Mouse (Mus musculus): ENCODE measurements around the gene Atox1.

Atox1 gene

DNA sequence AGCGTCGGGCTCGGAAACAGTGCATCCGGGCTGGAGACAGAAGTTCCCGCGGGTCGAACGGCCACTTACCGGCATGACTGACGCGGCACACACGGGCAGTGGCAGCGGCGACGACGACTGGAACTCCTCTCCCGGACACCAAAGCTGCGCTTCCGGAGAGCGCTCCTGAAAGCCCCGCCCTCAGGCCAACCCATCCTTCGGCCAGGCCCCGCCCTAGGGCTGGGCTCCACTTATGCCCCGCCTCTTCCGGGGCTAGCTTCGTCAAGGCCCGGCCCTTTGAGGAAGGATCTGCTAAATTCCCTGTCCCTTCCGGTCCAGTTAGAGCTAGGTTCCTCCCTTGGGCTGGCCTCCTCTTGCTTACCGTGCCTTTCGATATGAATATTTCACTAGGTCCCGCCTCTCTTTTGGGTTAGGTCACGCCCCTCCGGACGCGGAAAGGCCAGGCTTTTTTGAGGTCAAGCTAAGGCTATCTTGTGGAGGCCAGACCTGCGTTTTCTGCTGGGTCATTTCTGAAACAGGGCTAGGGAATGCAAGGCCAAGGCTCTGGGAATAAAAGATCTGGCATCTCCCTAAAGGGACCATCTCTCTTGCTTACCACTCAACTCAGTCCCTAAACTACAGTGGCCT, at the start of gene Atox1:
Gene Atox1 (minus strand): TSS at position 221 of the 627 bp plus-strand sequence.
- peak; percentile 88 to 92 for DNase-seq (ENCODE audit: low spot score in 2 of 2)

DNA sequence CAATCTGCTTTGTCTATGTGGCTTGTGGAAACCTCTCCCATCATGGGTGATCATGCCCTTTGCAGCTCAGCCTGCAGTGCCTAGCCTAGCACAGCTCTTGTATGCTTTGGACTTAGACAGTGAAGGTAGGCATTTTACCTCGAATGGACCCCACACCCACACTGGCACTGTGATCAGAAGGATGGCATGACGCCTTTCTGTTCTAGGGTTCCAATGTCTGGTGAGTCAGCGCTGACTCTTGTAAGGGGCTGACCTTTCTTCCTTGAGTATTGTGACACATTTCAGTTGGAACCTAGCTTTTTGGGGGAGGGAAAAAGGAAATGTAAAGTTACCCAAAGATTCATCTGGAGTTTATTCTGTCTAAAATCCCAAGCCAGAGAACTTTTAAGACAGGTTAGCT, 44.4 kb upstream of the Atox1 start:
- DNase-seq (ENCODE audit: low spot score in 2 of 2) = no peak

- DNase-seq (ENCODE audit: low spot score in 2 of 2) = no peak
Measured at GRCm38 (mm10) chr11:55502886-55503285, 41.8 kb upstream of the Atox1 start.

DNA sequence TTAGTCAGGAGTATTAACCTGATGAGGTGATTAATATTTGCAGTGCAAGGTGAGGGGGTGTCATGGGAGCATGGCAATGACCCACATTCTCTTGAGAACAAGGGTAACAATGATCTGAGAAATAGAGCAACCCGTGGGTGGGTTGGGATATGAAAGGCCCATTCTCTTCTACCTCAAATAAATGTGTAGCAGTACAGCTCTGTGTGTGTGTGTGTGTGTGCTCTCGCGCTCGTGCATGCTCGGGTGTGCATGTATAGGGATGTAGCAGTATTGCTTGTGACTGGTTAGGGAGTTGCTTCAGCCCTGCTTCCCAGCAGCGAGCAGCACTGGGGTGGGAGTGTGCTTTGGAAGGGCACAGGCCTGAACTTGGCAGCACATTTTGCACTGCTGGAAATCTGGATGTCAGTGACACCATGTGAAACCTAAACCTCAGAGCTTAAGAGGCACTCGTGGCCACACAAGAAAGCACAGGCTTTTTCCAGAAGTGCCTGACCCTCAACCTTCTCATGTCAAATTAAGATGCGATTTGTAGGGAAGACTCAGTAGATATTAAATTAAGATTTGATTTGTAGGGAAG, 41.0 kb upstream of the Atox1 start:
- no peak for DNase-seq (ENCODE audit: low spot score in 2 of 2)

- DNase-seq (ENCODE audit: low spot score in 2 of 2) = peak in 1 of 2 experiments; percentile 20
Measured at GRCm38 (mm10) chr11:55497885-55498284, 36.8 kb upstream of the Atox1 start.

DNA sequence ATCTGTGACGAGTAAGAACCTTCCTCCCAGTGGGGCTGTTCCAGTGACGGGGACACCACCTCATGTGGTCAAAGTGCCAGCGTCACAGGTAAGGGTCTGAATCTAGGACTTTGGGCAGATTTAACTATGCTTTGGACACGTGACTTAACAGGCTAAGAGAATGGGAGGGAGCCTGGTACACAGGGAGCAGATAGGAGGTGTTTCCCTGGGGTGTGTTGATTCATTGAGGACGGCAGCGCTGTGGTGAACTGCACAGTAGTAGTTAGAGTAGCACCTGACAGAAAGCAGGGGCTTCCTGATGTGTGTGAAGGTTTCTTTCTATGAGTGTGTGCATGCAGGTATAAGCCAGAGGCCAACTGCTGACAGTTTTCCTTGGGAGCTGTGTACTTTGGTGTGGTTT, 35.1 kb upstream of the Atox1 start:
- no peak for DNase-seq (ENCODE audit: low spot score in 2 of 2)

GRCm38 (mm10) chr11:55485443-55485842, 24.4 kb upstream of the Atox1 start:
- DNase-seq (ENCODE audit: low spot score in 2 of 2) = no peak

- no peak for DNase-seq (ENCODE audit: low spot score in 2 of 2)
Measured at GRCm38 (mm10) chr11:55473219-55473618, 12.2 kb upstream of the Atox1 start.

GRCm38 (mm10) chr11:55471467-55471866, 10.4 kb upstream of the Atox1 start:
- DNase-seq (ENCODE audit: low spot score in 2 of 2) = no peak

- no peak for DNase-seq (ENCODE audit: low spot score in 2 of 2)
Measured at GRCm38 (mm10) chr11:55470761-55471160, 9.7 kb upstream of the Atox1 start.

DNA sequence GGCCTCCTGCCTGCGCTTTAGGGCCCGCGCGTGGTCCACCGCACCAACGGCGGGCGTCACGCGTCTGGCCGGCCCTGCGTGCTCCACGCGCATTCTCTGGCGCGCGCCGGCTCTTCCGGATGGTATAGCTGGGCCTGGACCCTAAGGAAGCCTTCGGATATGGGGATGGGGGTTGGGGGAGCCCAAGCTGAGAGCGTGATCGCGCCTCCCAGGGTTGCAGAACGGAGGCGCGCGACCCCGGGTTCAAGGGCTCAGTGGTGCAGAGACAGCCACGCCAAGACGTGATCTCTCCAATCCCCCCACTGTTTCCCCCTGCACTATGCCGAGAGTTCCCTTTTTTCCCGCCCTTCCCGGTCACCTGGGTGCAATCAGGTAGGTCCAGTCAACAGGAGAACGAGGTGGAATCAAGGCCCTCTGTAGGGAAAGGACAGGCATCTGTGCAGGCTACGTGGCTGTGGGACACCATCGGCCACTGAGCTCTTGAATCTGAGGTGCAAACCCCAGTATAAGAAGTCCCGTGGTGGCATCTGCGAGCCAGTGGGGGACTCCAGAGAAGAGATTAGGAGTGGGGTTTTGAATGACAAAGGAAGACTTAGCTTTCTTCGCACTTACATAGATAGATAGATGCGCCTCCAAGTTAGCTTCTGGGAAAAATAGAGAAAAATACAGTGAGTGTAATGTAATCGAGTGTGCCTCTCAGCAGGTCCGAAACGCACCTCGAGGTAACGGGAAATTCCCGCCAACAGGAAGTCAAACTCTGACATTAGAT, 9.1 kb upstream of the Atox1 start:
- DNase-seq (ENCODE audit: low spot score in 2 of 2) = no peak

DNA sequence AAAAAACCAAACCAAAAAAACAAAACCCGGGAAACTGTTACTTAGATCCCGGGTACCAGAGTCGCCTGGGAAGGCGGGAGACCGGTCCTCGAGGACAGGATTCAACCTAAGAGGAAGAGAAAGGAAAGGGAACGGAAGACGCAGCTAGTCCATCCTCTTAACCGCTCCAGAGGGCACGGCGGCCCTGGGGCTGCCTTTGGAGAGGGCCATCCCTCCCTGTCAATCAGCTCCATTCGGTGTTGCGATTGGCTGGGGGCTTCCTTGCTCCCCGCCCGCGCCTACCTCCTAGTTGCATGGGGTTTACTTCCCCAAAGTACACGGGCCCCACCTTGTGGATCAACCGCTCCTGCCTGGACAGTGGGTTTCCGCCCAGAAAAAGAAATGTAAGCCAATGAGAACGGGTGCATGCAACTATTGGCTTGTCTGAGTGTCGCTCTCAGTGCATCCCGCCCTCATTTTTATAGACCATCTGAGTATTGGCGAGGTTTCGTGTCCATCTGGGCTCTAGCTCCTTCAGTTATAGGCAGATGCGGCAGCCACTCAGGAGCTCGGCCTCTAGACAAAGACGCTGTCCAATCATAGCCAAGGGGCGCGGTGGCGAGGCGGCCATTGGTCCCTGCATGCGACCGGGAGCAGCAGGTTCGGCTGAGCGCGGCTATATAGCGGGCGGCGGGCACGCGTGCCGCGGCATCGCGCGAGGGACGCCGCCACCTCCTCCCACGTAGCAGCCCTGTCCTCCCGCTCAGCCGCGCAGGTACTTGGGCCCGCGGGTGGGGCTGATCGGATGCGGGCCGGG, 8.2 kb upstream of the Atox1 start, which contains the start of gene G3bp1:
Gene G3bp1 (plus strand): TSS at position 638 of the 796 bp plus-strand sequence.
- DNase-seq (ENCODE audit: low spot score in 2 of 2) = peak; percentile 99 to 100

DNA sequence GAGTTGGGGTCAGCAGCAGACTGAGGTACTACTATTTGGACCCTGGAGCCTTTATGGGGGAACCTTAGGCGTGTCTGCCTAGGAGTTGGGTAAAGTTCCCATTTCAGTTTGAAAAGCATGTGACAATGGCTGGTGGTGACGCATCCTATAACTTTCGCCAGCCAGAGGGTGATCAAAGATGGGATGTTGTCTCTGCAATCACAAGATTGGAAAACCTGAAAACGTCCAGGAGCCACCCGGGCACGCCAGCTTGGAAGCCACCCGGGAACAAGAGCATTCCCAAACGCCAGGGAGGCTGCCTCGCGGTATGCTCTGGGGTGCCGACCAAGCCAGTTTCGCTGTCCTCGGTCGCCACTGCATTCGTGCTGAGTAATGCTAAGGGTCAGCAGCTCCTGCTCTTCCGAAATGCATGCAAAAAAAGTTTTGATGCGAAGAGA, 7.6 kb upstream of the Atox1 start:
- DNase-seq (ENCODE audit: low spot score in 2 of 2) = no peak

- no peak for DNase-seq (ENCODE audit: low spot score in 2 of 2)
Measured at GRCm38 (mm10) chr11:55468012-55468411, 7.0 kb upstream of the Atox1 start.

DNA sequence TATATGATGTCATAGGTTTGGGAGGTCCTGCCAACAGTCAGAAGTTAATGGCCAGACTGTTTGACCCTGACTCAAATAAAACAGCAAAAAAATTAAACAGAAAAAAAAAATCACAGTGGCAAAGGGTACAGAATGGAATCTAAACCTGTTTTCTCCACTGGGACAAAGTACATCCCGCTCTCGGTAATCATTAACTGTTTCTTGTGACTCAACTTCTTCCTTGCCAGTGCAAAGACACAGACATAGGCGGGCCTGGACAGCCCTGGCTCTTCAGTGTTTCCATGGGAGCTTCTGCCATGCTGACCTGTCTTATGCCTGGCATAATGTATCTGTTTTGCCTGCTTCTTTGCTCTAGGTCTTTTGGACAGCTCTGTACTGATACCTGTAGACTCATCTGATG, 4.1 kb upstream of the Atox1 start:
- DNase-seq (ENCODE audit: low spot score in 2 of 2) = no peak

- DNase-seq (ENCODE audit: low spot score in 2 of 2) = no peak
Measured at GRCm38 (mm10) chr11:55464707-55465106, 3.7 kb upstream of the Atox1 start.

GRCm38 (mm10) chr11:55462149-55462548, 1.1 kb upstream of the Atox1 start:
- DNase-seq (ENCODE audit: low spot score in 2 of 2) = no peak

GRCm38 (mm10) chr11:55460559-55461018, 450 bp downstream of the Atox1 start:
- no peak for DNase-seq (ENCODE audit: low spot score in 2 of 2)

DNA sequence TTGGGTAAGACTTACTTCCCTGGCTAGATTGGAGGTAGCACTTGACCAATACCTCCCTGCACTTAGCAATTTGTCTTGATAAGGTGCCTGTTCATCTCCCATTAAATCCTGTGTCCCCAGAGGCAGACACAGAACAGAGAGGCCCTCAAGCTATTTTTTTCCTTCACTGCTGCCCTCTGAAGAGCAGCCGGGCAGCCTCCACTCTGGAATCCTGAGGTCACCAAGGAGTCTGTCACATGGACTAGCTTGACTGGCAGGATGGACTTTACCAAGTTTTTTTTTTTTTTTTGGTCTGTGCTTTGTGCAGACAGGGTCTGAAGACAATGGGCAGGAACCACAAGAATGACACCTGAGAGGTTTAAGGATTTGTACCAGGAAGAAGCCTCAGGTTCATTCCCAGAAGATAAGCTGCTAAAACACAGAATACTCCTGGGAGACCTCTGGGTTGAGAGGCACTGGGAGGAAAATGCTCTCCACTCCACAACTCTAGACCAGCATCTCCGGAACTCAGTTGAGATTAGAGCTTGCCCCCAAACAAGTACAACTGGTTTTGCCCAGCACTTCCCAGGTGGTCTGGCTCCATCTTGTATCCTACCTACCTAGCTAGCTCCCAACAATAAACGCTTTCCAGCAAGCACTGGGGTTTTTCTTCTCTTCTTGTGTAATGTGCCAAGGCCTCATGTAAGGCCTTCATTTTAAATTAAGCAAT, 1.0 kb downstream of the Atox1 start:
- no peak for DNase-seq (ENCODE audit: low spot score in 2 of 2)

- no peak for DNase-seq (ENCODE audit: low spot score in 2 of 2)
Measured at GRCm38 (mm10) chr11:55458501-55458900, 2.5 kb downstream of the Atox1 start.

GRCm38 (mm10) chr11:55455166-55455565, 5.9 kb downstream of the Atox1 start:
- DNase-seq (ENCODE audit: low spot score in 2 of 2) = no peak
